Mouse (Mus musculus) ES-Bruce4 (cell line): ENCODE data around the gene Brd3.

Source experiments
- CTCF ChIP-seq: IDR thresholded peaks from one replicate; pipeline ENCODE4 v1.8.1; 2011; ENCODE audit warnings: low read depth, low read length
- EP300 ChIP-seq: IDR thresholded peaks from 2 replicates; pipeline ENCODE4 v1.6.1; 2011; ENCODE audit warnings: low read depth, low read length; ENCODE audit not compliant: insufficient read depth

DNA sequence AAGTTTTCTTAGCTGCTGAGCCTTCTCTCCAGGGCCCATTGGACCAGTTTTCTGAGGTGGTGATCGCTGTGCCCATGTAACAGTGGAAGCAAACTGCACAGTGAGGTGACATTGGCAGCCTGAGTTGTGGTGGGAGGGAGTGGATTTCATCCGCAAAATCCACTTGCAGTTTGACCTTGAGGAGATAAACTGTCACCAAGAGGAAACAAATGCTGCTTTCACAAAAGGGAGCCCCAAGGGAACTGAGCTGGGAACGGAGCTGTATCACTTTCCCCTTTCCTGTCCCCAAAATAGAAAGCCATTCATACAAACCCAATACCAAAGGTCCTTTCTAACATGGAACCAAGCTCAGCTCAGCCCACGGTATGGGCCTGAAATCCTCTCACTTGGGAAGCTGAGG, 27.6 kb downstream of the Brd3 start:
- TF ChIP-seq EP300, result no peak
- TF ChIP-seq CTCF, result no peak
